Mouse (Mus musculus): ENCODE measurements around the gene Zc3hc1. TPM values are rescaled to one million over a fixed set of nuclear protein-coding genes. Genes with fewer than 3 reads are reported as not detected.

The Zc3hc1 gene
- polyA plus RNA-seq, 2 experiments from 2014 or later, result 47.5 to 63.3 TPM

DNA sequence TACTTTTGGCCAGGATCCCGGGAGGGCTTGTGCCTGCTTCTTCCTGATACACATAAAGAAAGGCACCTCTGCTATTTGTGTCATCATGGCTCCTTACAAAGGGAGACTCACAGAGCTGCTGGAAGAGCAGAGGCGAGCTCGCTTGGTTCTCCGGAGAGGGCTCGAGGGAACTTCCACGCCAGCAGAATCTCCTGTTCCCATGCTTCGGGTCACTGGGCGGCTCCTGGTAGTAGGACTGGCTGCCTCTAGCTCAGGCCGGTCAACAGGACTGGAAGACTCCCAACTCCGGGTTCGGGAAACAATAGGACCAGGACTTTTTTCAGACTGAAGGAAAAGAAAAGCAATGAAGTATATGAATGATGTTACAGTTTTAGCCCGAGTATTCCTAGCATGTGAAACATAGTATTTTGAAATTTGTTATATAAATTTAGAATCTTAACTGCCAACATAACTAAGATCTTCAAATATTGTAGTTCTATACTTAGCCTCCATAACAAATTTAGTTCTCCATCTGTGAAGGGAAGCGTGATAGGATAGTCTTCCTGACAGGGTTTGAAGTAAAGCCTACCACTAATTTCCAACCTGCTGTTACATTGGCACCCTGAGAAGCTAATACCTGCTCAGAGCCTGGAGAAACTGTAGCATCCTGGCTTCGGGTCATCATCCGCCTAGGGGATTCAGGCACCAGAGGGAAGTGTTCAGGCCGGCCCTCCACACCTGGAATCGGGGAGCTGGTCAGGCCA lies 18.0 kb downstream of the Zc3hc1 start:
- ATAC-seq, result no peak

DNA sequence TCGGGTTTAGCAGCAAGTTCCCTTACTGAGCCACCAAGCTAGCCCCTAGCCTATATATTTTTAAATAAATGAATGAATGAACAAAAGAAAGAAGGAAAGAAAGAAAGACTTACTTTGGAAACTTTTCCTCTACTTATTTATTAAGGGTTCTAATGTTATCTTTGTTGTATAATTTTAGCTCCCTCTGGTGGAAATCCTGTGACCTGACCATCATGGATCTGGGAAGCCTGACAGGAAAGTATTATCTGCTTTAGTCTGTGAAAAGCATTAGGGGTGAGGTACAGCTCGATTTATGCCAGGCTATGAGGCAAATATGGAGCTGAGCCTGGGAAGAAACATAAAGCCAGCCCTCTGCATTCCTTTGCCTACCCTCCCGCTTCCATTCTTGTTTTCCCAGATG lies 21.5 kb downstream of the Zc3hc1 start:
- ATAC-seq, result no peak

DNA sequence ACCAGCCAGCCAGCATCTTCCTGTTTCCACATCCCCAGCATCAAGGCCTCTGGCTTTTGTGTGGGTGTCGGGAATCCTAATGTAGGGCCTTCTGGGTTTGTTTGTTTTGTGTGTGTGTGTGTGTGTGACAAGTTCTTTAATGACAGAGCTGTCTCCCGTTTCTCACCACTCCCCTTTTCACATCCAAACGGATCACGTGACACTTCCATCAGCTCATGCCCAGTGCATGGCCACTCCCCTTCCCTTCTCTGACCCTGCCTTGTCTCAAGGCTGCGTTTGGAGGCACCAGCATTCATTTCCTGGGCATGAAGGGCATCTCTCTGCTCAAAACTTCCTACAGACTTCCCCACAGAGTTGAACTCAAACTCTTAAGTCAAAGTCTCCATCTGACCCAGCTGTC lies 27.0 kb downstream of the Zc3hc1 start:
- ATAC-seq, result no peak

DNA sequence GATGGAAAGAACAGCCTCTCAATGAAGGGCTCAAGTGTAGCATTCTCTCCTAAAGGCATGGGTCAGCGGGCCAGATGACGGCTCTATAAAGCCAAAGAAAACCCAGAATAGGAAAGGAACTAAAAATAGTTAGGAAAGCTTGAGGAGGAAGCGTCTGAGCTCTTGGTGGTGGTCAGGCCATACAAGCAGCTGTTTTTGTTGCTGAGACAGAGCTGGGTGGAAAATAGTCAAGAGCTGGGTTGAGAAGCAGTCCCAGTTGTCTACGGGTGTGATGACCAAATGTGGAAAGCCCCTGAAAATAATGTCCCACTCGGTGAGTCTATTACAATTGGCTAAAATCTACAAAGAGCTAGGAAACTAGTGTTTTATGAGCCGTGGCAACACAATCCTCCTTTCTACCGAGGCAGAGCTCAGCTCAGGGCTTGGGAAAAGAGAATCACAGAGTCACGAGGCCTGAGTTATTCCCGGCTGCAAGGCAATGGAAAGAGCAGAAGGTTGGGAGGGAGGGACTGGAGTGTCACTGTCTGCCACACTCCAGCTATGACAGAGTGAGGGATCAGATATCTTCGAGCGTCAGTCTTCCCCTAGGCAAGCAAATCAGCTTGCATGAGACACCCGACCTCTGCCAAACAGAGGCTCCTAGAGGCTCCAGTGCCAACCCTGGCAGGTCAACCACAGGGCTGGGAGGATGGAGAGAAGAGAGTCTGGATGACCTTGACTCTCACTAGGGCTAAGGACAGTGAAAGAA lies 30.9 kb downstream of the Zc3hc1 start:
- no peak for ATAC-seq

DNA sequence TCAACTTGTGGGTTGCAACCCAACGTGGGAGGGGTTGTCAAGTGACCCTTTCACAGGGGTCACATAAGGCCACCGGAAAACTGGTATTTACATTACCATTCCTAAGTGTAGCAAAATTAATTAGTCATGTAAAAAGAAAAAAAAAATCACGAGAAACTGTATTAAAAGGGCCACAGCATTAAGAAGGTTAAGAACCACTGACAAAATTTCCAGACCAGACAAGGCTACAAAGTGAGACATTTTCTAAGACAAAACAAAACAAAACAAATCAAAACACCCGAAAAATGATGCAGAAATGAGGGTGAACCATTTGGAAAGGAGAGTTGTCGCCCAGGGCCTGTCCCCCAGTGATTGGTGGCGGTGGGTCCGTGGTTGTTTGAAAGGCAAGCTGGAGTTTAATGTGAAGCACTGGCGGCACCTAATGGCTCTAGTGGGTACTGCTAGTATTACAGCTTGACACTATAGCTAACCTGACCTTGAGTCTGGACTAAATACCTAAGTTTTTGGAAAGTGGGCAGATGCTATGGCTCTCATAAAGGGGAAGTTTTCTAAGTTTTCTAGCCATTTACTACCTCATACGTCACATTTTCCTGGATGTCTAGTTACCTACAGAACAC lies 33.2 kb downstream of the Zc3hc1 start:
- peak; percentile 84 for ATAC-seq

DNA sequence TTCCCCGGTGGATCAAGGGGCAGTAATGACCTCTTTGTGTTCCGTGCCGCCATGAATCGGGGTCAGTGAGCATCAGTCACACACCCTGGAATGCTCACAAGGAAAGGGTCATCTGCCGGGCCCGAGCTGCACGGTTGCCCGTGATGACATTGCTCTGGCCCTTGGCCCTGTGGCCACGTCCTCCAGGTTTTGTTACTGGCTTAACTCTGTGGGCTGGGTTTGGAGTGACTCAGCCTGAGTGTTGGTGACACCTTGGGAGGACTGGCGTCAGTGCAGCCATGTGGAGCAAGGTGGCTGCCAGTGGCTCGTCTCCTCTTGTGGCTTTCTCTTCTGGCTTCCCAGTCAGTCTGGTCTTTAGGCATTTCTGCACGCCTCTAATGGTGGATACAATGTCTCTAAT lies 34.1 kb downstream of the Zc3hc1 start:
- ATAC-seq, result no peak

DNA sequence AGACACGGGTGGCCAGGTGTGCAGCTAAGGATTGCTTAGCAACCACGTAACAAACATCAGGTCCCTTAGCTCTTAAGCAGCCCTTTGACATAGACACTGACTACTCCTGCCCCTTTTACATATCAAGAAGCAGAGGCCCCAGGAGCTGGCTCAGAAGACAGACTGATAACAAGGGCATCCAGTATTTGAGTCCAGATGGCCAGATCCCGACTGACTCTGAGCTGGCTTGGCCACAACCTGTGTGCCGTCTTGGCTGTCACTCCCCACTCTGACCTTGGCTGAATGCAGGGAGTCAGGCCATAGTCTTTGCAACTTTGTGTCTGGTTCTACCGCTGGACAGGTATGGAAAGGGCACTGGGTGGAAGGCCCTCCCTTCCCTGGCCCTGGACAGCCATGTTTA lies 34.7 kb downstream of the Zc3hc1 start:
- ATAC-seq, result no peak

DNA sequence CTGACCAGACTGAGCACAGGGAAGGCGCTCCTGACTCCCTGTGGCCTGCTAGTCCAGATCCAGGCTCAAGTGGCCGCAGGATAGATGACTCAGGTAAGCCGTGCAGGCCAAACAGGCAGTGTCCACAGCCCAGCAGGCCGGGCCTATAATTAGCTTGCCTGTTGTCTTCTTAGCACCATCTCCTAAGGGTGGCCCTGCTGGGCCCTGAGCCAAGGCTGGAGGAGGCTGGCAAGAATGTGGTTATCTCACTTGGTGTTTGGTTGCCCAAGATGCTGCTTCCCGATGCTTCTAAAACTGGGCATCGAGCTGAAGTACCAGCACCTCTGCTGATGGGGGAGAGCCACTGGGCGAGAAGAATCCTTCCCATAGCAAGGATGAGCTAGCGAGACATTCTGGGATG lies 35.1 kb downstream of the Zc3hc1 start:
- no peak for ATAC-seq

DNA sequence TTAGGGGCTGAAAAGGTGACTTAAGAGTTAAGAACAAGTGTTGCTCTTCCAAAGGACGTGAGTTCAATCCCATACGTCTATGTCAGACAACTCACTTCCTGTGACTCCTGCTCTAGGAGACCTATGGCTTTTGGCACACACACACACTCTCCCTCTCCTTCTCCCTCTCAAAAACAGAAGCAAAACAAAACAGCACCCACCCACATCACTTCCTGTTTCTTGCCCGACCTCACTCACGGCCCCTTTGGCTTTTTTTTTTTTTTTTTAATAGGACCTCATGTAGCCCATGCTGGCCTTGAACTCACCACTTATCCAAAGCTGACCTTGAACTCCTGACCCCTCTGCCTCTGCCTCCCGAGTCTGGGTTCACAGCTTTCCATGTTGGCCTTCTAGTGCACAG lies 36.1 kb downstream of the Zc3hc1 start:
- peak; percentile 22 for ATAC-seq

DNA sequence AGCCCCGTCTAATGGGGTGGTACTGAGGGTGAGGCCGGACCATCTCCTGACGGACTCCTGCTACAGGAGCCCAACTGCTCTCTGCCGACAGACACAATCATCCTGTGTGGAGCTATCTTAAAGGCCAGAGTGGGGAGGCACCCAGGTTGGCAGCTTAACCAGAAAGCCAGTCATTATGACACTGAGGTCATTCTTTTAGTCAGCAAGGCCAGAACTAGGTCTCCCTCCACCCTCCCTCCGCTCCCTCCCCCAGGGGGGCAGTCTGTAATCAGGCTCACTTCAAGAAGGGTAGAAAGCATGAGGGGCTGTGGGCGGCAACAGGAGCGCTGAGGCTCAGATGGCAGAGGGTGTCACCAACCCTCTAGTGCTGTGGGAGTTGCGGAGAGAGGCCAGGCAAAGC lies 37.2 kb downstream of the Zc3hc1 start:
- ATAC-seq, result no peak

DNA sequence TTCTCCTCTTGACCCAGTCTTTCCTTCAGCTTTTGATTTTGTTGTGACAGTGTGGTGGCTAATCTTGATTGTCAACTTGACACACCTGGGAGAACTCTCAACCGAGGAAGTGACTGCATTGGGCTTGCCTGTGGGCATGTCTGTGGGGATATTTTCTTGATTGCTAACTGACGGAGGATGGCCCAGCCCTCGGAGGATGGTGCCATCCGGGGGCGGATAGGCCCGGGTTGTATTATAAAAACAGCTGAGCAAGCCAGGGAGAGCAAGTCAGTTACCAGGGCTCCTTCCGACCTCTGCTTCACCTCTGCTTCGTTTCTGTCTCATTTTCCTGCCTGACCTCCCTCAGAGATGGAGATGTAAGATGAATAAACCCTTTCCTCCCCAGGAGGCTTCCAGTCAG lies 38.1 kb downstream of the Zc3hc1 start:
- peak; percentile 72 for ATAC-seq

DNA sequence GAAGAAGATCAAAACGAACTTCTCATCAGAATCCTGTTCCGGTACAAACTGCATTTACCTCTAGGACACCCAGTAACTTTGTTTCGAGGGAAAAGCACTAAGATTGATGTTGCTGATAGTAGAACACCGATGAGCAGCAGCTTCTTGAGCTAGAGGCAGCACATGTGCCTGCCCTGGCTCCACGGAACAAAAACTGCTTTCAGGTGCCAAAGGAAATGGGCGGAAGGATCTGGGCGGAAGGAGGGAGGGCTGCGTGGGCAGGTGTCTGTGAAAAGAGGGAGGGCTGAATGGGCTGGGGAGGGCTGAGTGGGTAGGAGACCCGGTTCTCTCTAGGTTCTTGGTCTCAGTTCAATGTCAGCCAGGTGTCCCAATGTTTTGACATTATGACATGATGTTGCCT lies 39.5 kb downstream of the Zc3hc1 start:
- ATAC-seq, result peak; percentile 69

DNA sequence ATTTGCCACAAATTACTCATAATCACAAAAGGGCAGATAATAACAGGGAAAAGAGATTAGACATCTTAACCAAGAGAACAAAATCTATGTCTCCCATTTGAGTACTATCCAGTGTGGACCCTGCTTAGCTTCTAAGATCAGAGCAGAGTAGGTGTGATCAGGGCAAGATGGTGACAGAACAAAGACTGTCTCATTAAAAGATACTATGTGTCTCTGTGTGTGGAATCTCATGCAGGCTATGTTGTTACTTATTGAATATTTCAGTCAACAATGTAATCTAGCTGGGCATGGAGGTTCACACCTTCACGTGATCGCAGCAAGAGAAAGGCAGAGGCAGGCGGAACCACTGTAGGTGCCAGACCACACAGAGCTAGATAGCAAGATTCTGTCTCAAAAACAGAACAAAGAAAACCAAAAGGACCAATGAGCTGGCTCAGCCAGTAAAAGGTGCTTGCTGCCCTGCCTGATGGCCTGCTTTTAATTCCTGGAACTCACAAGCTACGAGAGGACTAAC lies 43.5 kb downstream of the Zc3hc1 start:
- no peak for ATAC-seq

DNA sequence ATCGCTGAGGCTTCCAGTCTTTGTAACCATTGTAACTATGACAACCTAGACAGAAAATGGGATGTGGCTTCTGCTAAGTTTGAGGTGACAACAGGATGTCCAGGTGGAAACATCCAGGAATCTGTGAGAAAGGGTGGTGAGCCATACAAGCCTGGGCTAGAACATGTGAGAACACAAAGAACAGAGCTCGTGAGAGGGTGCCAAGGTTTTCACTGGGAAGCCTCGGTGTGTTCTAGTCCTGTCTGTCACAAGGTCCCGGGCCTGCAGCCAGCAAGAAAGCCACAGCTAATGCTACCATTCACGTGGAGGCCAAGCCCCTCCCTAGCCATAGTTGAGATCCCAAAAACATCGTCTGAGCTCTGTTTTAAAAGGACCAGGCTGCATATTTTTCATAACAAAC lies 44.1 kb downstream of the Zc3hc1 start:
- peak; percentile 22 for ATAC-seq

DNA sequence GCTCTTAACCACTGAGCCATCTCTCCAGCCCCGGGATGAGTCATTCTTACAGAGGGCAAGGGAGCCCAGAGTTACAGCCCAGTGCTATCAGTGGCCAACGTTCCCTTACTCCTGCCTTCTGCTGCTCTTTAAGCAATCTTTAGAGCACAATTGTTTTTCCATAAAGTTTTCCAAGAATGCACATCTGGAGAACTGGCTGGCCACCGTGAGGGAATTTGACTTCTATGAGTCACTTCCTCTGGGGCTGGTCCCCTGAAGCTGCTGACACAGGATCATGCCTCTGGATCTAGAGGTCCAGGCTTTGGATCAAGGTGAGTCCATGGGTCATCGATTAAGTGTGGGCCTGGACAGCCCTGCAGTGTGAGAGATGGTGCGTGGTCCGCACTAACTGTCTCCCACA lies 46.8 kb downstream of the Zc3hc1 start:
- ATAC-seq, result no peak

DNA sequence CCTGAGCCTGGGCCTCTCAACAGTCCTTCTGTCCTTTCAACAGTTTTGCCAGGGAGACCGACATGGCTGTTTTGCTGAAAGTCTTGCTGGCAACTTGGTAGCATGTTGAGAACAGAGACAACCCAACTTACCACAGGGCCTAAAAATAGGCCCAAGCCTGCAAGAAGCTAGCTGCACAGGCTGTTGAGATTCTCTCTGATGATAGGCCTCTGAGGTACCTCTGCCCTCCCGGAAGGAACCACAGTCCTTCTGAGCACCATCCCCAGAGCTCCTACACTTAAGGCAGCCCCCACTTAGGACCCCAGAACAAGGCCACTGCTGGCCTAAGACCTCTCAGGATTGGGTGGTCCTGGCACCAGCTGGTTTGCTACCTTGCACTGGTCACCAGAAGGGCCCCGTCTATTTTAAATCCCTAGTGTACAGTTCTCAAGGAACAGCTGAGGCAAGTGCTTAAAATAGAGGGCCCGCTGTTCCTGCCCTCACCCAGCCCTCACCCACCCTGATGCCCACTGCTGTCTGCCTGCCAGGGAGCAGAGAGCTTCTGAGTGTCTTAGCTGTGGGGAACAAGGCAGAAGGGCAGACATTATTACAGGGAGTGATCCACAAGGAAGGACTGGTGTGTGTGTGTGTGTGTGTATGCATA lies 50.5 kb downstream of the Zc3hc1 start:
- ATAC-seq, result peak; percentile 67

DNA sequence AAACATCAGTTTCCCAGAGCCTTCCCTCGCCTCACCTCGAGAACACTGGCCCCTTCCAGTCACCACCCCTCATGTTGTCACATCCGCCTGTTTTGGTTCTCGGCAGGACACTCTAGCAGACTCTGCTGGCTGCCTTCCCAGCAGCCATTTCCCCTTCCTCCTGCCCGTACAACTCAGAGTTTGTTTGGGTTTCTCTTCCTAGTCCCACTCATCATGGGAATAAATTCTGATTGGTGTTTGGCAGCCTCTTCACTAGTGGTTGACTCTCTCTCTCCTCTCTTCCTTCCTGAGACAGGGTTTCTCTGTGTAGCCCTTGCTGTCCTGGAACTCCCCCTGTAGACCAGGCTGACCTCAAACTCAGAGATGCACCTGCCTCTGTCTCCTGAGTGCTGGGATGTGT lies 53.9 kb downstream of the Zc3hc1 start:
- ATAC-seq, result peak; percentile 84

DNA sequence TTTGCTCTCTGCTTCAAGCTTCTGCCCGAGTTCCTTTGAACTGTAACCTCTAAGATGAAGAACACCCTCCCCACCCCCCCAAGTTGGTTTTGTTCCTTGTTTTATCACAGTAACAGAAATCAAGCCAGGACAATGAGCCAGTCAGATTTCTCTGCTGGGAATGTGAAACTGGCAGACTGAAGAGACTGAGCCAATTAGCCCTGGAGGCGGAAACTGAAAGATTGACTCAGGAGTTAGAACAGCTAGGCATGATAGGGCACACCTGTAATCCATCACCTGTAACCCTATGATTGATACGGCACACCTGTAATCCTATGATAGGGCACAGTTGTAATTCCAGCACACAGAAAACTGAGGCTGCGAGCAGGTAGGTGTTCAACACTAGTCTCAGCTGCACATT lies 58.6 kb downstream of the Zc3hc1 start:
- no peak for ATAC-seq

DNA sequence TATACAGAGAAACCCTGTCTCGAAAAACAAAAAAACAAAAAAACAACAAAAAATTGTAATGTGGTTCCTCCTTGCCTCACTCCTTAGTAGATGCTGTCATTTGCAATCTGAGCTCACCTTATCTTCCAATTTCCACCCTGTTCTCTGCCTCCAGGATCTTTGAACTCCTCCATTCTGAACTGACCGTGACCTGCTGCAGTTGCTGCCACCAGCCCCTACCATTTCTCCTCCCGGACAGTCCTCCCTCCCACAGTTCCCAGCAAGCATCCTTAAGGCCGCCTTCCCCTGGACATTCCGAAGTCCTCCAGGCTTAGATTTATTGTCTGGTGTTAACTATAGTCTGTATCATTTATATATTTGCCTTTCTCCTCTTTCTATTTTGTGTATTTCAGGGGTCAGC lies 60.1 kb downstream of the Zc3hc1 start:
- ATAC-seq, result no peak

DNA sequence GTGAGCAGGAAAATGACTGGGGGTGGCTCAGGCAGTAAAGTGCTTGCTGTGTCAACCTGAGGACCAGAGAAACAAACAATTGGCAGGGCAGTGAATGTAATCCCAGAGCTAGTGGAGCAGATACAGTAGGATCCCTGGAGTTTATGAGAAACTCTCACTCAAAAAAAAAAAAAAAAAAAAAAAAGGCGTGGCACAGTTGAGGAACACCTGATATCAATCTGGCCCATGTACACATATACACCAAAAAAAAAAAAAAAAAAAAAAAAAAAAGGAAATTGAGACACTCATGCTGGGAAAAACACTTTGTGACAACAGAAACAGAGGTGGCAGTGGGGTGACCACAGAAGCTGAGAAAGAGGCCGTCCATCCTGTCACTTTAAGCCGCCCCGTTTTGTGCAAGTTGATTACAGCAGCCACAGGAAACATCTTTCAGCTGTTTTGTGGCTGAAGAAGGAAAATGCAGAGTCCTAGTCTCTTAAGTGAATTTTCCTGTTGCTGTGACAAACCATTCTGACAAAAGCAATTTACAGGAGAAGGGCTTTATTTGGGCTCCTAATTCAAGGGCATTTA lies 64.8 kb downstream of the Zc3hc1 start:
- peak; percentile 94 for ATAC-seq

DNA sequence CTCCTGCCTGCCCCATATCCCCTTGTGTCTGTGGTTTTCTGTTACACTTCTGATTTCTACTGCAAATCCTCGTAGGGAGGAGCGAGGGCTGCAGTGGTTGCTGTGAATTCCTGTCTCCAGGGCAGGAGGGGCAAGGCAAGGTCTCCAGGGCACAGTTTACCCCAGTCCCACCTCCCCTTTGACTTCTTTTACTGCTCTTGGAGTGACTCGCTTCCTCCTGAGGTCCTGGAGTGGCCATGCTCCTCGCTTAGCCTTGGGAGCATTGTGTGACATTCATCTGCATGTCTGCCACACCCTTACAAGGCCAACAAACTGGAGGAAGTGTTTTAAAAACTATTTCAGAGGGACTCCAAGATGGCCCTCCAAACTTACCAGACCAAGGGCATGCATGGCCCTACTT lies 69.8 kb downstream of the Zc3hc1 start:
- no peak for ATAC-seq

DNA sequence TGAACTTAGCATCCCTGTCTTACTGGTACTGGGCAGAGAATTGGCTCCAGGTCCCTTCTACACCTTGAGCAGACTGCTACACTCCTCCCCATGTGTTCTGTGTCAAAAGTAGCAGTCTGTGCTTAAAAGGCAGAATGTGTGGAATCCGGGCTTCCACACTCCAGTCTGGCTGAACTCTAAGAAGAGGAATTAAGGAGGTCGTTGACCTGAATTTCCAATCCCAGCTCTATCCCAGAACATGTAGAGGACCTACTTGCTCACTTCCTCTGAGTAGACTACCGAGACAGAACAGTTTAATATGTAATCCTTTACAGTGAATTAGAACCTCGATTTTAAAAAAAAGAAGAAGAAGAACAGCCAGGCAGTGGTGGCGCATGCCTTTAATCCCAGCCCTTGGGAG lies 71.6 kb downstream of the Zc3hc1 start:
- no peak for ATAC-seq

All from CD4-positive, CD25-positive, alpha-beta regulatory T cell, adult 4 months (primary cell).